Mouse (Mus musculus) ZHBTc4 (cell line): ENCODE results near the gene Slc25a10.

Experiments
- DNase-seq: peaks from one replicate; pipeline ENCODE4 v3.0.0-alpha.2; 2011; ENCODE audit warnings: low read depth, low spot score

The Slc25a10 gene

DNA sequence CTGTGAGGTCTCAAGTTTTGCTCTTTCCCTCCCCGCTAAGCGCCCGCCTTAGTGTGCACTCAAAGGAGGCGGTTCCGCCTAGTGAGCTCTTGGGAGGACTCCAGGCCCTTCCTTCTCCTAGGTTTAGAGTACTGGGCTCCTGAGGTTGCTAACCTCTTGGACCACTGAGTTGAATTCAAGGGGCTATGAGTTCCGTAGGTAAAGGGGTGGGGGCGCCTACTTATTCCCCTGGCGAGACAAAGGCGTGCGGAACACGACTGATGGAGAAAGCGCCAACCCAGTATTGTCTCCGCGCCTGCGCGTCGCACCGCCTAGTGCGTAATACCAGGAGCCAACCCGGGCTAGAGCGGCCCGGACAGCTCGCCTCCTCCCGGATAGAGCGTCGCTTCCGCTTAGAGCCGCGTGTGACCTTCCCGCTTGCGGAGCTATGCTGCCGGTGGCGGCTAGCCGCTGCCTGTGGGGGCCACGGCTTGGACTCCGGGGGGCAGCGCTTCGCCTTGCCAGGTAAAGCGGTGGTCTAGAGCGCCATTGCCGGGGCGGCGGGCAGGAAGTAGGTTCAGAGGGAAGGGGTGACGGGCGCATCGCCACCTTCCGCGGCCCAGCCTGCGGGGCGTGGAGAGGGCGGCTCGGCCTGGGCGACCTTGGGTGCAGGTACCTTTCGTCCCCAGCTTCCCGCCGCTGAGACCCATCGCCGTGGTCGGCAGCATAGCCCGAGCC, 7.2 kb upstream of the Slc25a10 start, which contains the start of gene Mrpl12:
Gene Mrpl12, plus strand, starts transcription at position 349 of the 717 bp plus-strand sequence.
- peak; percentile 97 for DNase-seq

- DNase-seq: no peak
Measured at GRCm38 (mm10) chr11:120485251-120485650, 6.4 kb upstream of the Slc25a10 start.

DNA sequence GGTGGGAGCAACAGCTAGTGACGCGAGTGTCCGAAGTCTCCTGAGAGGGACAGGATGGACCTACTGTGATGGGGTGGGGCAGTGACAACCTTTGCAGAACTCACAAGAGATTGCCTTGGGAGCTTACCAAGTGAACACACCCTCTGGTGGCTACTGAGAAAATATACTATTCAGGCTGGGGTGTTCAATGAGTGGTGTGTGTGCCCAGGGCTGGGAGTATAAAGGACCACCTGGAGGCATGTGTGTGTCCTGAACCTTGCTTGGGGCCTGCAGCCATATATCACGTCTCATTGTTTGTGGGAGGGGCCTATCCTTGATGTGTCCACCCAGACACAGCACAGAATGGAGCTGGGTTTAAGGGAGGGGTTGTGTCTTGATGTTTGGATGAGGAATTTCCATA, 3.1 kb upstream of the Slc25a10 start:
- peak; percentile 28 for DNase-seq

DNA sequence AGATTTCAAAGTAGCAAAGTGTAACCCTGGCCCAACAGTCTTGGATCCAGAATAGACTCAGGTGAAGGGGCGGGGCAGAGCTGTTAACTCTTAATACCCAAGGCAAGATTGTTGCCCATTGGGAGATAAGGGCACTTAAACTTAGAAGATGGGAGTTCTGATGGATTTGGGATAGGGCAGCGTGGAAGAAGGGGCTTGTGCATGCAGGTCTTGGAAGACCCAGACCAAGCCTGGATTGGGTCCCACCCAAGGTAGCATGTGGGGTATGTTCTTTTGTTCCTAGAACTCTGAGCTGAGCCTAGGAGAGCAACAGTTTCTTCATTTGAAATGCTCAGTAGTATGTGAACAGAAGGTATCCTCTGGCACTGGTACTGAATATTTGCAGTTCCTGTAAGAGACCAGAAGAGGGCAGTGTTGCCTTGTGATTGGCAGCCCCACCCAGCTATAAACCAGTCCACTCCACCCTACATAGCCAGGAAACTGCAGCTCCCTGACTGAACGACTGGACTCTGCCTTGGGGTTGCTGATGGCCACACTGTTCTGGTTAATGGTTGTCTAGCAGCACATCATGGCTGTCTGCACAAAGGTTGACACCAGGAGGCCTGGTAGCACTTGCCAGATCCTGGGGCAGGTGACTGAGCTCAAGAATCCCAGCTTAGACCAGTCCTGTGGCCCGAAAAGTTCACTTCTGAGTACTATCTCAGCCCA, 2.4 kb upstream of the Slc25a10 start:
- DNase-seq: peak; percentile 88

DNA sequence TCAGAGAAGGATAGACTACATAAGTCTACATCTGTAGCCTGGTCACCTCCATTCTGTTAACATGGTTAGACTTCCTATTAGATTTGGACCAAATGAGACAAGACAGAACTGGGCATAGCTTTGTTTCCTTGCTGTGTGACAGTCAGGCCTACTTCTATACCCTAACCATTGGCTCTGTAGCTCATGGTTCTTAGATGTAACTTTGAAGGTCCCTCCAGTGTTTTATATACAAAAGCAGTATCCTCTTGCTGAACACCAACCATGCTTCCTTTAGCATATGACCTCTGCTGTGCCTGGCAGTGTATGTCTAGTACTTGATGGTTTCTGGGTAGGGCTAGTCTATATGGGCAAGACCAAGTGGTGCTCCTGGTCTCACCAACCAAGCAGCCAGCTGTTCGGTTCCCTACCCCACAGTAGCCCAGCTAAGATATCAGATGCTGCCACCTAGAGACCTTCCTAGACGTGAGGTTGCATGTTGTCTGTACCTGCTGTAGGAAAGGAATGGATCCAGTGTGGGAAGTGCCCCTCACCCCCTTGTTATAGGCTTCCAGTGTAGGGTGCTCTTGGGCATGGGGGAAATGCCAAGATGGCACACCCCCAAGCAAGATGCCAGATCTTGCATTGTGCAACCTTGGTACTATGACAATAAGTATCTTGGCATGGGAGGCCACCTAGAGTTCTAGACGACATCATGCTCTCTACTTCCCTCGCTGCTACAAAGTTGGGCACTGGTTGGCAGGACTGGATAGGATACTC, 1.2 kb upstream of the Slc25a10 start:
- DNase-seq: no peak

DNA sequence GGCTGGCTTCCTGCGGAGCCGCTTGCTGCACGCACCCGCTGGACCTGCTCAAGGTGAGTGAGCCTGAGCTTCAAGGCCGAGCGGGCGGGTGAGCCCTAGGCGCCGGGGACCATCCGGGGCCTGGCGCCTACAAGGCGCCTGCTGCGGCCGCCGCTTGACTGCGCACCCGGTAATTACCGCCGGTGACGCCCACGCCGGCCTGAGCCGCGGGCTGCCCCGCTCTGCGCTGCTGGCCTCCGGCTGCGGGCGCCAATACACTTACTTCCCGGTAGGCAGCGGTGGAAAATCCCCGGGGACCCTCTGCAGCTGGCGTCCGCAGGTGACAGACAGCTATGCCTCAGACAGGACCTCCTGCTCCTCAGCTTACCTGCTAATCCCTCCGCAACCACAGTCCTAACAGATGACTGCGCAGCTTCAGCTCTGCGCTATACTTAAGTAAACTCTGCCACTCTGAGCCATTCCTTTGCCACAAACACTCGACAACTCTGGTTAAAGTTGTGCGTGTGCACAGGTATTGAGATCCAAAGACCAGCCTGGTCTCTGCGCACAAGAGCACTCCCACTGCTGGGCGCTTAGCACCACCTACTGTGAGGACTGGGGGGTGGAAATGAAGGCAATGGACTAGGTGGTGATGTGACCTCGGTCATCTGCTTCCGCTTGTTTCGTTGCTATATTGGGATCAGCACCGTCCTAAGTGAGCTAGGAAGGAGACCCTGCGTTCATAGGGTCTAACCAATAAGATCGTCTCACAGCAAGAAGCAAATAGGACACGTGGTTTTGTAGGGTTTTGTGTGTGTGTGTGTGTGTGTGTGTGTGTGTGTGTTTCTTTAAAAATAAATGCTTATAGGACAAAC, 611 bp downstream of the Slc25a10 start:
- peak; percentile 63 for DNase-seq

GRCm38 (mm10) chr11:120492878-120493203, 1.2 kb downstream of the Slc25a10 start:
- DNase-seq: no peak

GRCm38 (mm10) chr11:120493351-120493750, 1.7 kb downstream of the Slc25a10 start:
- no peak for DNase-seq

- no peak for DNase-seq
Measured at GRCm38 (mm10) chr11:120493911-120494310, 2.3 kb downstream of the Slc25a10 start.

DNA sequence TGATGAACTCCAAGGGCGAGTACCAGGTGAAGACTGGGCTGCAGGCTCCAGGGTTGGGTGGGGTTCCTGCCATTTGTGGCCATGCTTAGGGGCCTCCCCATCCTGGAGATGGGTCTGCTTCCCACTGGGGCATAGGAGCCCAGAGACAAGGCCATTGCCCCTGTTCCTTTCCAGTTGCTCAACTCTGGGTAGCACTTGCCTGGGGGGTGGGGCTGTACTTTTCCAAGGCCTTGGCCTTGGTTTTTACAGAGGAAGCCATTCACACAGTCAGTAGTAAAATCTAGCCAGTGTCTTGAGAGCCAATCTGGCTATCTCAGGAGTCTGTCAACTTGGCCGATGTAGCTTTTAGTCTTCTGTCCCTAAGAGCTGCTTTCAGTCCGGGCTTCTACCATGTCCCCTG, 5.8 kb downstream of the Slc25a10 start:
- no peak for DNase-seq

DNA sequence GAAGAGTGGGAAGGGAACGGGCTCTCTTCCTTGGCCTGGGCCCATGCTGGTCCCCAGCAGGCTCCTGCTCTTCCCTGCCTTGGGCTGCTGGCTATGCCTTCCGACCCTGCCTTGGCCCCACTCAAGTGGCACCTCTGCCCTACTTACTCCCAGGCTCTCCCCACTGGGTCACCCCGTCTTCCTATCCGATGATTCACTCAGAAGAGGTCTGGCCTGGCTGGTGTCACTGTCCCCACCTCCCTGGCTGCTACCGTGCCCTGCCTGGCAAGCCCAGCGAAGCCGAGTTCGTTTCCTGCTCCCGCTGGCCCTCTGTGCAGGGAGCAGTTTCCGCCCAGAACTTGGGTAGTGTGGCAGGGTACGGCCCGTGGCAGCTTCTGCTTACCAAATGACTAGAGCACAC, 6.6 kb downstream of the Slc25a10 start:
- no peak for DNase-seq

DNA sequence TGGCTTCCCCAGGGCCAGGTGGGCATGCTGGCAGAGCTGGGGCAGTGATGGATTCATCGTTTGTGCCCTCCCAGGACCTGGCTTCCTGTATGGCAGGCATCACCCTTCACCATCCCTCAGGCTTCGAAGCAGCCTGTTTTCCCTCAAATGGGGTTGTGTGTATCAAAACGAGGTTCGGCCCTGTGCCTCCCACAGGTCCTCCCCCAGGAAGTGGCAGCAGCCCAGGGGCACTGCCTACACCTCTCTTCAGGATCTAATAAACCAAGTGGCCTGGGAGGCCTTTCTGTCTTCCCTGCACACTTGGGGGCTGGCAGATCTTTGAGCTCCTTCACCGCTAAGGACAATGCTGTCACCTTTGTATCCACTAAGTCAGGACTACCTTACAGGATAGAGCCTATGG, 7.3 kb downstream of the Slc25a10 start:
- DNase-seq: no peak

- no peak for DNase-seq
Measured at GRCm38 (mm10) chr11:120499894-120500293, 8.3 kb downstream of the Slc25a10 start.

DNA sequence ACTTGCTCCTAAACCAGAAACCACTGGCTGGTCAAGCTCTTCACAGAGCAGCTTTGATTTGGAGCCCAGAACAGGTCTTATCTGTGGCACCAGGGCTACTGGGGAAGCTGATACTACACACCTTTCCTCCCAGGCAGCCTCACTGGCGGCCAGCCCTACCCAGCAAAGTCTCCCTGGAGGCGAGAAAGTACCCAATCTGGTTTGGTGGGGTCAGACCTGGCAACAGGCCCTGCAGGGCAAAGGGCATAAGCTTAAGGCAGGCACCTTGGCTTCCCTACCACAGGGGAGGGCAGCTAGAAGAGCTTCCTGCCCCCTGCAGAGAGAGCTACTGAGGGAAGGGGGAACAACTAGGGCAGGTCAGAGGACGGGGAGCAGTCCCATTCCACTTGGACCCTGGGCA, 8.7 kb downstream of the Slc25a10 start:
- no peak for DNase-seq

- no peak for DNase-seq
Measured at GRCm38 (mm10) chr11:120501018-120501417, 9.4 kb downstream of the Slc25a10 start.

DNA sequence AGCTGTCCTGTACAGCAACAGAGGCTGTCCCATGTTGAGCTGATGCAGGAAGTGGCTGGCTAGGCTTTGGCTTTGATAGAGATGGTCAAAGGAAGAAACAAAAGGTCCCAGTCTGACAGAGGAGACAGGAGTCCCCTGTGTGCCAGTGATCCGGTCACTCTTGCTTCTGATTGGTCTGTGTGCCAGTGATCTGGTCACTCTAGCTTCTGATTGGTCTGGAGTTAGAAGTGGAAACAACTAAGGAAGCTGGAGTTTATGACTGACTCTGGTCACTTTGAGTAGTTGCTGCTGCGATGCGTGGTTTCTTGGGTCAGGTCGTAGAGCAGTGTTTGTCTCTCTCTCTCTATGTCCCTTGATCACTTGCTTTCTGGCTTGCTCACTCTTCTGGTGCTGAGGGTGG, 10.1 kb downstream of the Slc25a10 start:
- no peak for DNase-seq

- no peak for DNase-seq
Measured at GRCm38 (mm10) chr11:120505661-120506060, 14.0 kb downstream of the Slc25a10 start.

DNA sequence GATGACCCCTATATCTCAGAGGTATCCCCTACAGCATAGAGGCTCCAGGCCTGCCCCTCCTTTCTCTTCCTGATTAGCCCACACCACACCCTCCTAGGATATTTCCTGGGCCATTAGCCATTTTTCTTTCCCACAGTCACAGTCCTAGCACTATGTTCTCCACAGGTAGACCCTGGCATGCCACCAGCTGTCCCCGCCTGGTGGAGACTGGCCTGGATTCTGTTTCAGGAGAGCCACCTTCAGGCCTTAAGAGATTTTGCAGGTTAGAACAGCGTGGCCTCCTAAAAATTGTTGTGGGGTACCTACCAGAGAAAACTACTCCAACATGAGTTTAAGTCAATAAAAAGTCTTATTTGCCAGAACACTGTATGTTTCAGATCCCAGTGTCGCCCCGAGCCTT, 15.3 kb downstream of the Slc25a10 start:
- peak; percentile 46 for DNase-seq

DNA sequence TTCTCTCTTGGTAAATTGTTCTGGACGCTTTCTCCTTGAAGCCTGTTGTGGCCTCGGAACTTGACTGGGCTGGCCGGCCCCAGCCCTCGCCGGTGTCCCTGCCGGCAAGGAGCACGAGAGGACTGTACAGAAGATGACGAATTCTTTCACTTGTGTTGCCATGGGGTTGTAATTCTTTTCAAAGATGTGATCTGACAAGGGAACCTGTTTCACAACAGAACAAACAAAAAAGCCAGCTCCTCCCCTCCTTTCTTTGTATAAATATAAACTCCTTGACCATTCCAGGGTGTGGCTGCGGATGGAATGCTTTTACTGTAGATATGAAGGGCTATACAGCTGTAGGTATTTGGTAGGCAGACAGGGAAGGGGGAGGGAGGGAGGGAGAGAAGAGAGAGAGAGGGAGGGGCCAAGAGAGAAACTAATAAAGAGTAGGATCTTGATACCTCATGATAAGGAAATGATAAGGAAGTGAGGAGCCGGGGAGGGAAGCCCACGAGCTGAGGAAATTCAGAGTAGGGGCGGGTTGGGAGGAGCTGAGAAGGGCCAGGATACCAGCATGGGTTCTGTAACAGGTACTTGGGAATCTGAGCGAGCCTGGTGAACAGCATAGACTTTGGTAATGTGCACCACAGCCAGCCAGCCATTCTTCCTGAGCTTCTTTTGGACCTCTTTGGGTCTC, 16.1 kb downstream of the Slc25a10 start:
- DNase-seq: peak; percentile 32

DNA sequence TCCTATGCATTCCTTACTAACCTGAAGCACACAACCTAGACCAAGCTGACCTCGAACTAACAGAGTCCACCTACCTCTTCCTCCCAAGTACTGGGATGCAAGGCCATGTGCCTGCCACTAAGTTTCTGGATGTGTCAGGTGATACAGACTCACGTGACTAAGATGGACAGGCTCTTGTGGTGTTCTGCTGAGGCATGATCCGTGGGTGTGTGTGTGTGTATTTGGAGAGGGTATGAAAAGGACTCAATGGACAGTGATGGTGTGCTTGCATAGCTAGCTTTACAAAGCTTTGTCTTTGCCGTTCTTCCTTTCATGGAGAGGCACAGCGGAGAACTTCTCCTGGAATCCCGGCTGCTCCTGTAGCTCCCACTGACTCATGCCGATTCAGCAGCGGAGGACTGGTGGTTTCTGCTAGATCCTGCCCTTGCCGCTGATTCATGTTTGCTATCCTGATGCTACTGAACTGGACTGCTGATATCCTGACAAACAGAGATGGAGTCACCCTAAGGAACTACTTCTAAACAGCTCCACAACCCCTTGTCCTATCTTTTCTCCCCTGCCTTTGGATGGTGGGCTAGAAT, 16.7 kb downstream of the Slc25a10 start:
- no peak for DNase-seq

DNA sequence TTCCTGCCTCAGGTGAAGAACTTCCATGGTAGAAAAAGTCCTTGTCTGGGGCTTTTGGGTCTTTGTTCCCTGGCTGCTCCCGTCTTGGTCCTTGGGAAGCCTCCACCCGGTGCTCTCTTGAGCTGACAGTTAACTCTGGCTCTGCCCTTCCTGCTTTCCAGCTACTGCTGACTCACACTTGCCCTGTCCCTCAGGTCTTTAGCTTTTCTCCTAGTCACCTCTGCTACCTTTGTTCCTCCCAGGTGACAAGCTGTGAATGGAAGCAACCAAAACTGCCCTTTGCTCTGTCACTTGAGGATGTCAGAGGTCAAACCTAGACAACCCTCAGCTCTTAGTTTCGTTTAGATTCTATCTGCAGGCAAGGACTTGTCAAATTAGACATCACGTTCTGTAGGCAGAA, 18.3 kb downstream of the Slc25a10 start:
- DNase-seq: no peak
